Mouse (Mus musculus) intestine, embryonic 15.5 days (tissue): ENCODE measurements around the gene Itga3. TPM values are rescaled to one million over a fixed set of nuclear protein-coding genes. Genes with fewer than 3 reads are reported as not detected.

ENCODE experiments used
- ATAC-seq: fragments of 200-750 bp; cut with Nextera tagmentation; 2 replicates; pipeline ENCODE4 v1.8.0; 2017; ENCODE audit warnings: moderate TSS enrichment, moderate library complexity
- H3K27ac ChIP-seq: fragments of 300-500 bp; sonication (generic); 2 replicates; pipeline ENCODE4 v1.5.1; 2015; ENCODE audit warnings: mild to moderate bottlenecking, inconsistent platforms
- H3K27me3 ChIP-seq: fragments of 300-500 bp; sonication (generic); replicated peaks from 2 replicates; pipeline ENCODE4 v1.6.1; 2015; ENCODE audit warnings: inconsistent platforms
- H3K36me3 ChIP-seq: fragments of 300-500 bp; sonication (generic); 2 replicates; pipeline ENCODE4 v1.6.1; 2015; ENCODE audit warnings: inconsistent platforms
- H3K4me1 ChIP-seq: fragments of 300-500 bp; sonication (generic); replicated peaks from 2 replicates; pipeline ENCODE4 v1.6.1; 2015; ENCODE audit warnings: inconsistent platforms
- H3K4me2 ChIP-seq: fragments of 300-500 bp; sonication (generic); replicated peaks from 2 replicates; pipeline ENCODE4 v1.6.1; 2015; ENCODE audit warnings: mild to moderate bottlenecking, inconsistent platforms
- H3K4me3 ChIP-seq: fragments of 300-500 bp; sonication (generic); replicated peaks from 2 replicates; pipeline ENCODE4 v1.5.1; 2015; ENCODE audit warnings: inconsistent platforms
- H3K9ac ChIP-seq: fragments of 300-500 bp; sonication (generic); 2 replicates; pipeline ENCODE4 v1.6.1; 2015; ENCODE audit warnings: inconsistent platforms
- H3K9me3 ChIP-seq: fragments of 300-500 bp; sonication (generic); 2 replicates; pipeline ENCODE4 v1.6.1; 2016; ENCODE audit warnings: inconsistent platforms
- WGBS: fragments of 180-500 bp; shearing (Covaris S2); methylation state at CpG from one replicate; pipeline ENCODE4 v1.1.7; 2015; 5-methylcytosine and 5-hydroxymethylcytosine counted together
- polyA plus RNA-seq: library from polyadenylated mRNA; unstranded; fragments of >200 nt; fragmentation: Nextera tagmentation; extraction: Ambion mirVana; gene quantifications from 2 replicates; pipeline ENCODE4 v1.2.1, GENCODE M21; 2015

Gene Itga3
- polyA plus RNA-seq, 1 experiment from 2014 or later: 32.8 TPM

DNA sequence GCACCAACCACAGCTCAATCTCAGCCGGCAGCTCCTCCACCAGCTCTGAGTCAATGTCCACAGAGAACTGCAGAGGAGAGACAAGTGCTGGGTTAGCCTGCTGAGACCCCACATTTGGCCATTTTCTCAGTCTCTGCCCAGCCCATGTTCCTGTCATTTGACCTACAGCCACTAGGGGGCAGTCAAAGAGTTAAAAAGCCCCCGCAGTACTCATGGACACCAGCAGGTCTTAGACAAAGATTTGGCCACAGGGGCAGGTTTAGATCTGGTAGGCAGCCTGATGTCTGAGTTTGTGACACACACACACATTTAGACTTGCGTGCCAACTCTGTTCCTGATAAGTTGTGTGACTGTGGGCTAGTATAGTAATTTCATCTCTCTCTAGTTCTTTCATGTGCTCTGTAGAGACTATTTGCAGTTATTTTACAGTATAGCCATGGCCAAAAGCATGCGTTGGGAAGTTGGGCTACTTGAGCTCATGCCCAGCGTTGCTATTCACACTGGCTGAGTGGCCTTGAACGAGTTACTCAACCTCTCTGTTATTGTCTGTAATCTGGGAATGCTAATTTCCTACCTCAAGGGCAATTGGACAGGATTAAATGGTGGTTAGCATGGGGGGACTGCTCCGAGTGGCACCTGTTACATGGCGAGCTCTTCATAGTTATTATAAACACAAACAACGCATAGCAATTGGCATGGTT lies 29.5 kb downstream of the Itga3 start:
- ATAC-seq: peak; percentile 57; the same call in 1 of the 2 replicates
- H3K4me3 ChIP-seq: no peak overlapping the region
- no peak overlapping the region for H3K9ac ChIP-seq
- H3K9me3 ChIP-seq: no peaks in the 10 kb centered on the region
- no peak overlapping the region for H3K27ac ChIP-seq
- H3K36me3 ChIP-seq: peaks cover 11% of the 10 kb centered on the region; the same call in 1 of the 2 replicates
- H3K4me1 ChIP-seq: no peaks in the 10 kb centered on the region
- no peak overlapping the region for H3K4me2 ChIP-seq
- H3K27me3 ChIP-seq: no peaks in the 10 kb centered on the region
- WGBS: 60% methylated on average over 9 of the region's 9 CpGs

DNA sequence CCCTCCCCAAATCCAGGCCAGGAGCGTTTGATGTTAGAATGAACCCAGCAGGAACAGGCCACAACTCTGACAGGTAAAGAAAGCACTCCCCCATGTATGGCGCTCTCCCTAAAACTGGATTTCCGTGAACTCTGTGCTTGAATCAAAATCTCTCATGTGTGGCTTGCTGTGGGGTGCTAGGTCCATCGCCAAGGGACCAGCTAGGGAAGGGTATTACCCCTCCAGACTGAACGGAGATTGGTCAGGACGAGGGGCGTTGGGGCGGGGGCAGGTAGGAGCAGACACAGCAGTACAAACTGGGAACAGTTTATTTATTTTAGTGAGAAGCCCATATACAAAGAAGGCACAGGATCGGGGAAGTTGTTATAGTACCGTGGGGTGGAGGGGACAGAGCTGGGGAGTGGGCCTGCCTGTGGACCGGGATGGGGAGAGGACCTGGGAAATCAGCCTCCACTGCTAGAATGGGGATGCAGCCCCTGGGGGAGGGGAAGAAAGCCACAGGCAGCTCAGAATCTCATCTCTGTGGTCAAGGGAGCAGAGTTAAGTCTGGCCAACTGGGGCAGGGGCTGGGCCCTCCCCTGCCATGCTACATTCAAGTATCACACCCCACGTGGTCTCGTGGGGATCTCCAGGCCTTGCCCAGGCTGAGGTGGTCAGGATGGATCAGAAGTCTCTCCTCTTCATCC lies 32.3 kb downstream of the Itga3 start:
- ATAC-seq: no peak
- no peak overlapping the region for H3K27ac ChIP-seq
- 0 out of 2 replicates have a peak, but pooled peaks cover 5% of the 10 kb centered on the region for H3K36me3 ChIP-seq
- no peaks in the 10 kb centered on the region for H3K27me3 ChIP-seq
- 60% methylated on average over 13 of the region's 13 CpGs for WGBS
- H3K4me2 ChIP-seq: no peak overlapping the region
- H3K9me3 ChIP-seq: no peaks in the 10 kb centered on the region
- H3K4me3 ChIP-seq: no peak overlapping the region
- peaks cover 7% of the 10 kb centered on the region; the same call in 1 of the 2 replicates for H3K4me1 ChIP-seq
- H3K9ac ChIP-seq: no peak overlapping the region

- Histone ChIP-seq H3K27me3 (no peaks in the 10 kb centered on the region), H3K4me1 (peaks cover 11% of the 10 kb centered on the region; the same call in 1 of the 2 replicates), H3K9ac (no peak overlapping the region), H3K4me2 (no peak overlapping the region), H3K27ac (no peak overlapping the region), H3K36me3 (0 out of 2 replicates have a peak, but pooled peaks cover 5% of the 10 kb centered on the region), H3K4me3 (no peak overlapping the region), H3K9me3 (no peaks in the 10 kb centered on the region)
- no peak for ATAC-seq
- 46% methylated on average over 7 of the region's 7 CpGs for WGBS
Measured at GRCm38 (mm10) chr11:95043608-95044007, 33.0 kb downstream of the Itga3 start.

- no peak for ATAC-seq
- Histone ChIP-seq H3K9me3 (no peaks in the 10 kb centered on the region), H3K4me1 (peaks cover 15% of the 10 kb centered on the region), H3K4me2 (no peak overlapping the region), H3K36me3 (0 out of 2 replicates have a peak, but pooled peaks cover 5% of the 10 kb centered on the region), H3K27me3 (no peaks in the 10 kb centered on the region), H3K9ac (no peak overlapping the region), H3K4me3 (no peak overlapping the region), H3K27ac (no peak overlapping the region)
- WGBS: 90% methylated on average over 4 of the region's 4 CpGs
Measured at GRCm38 (mm10) chr11:95043060-95043459, 33.5 kb downstream of the Itga3 start.

- H3K4me3 ChIP-seq: peak overlapping the region; percentile 67
- peak overlapping the region; percentile 33; the same call in 1 of the 2 replicates for H3K27ac ChIP-seq
- peak overlapping the region; percentile 24; the same call in 1 of the 2 replicates for H3K9ac ChIP-seq
- peak; percentile 44 for ATAC-seq
- no peaks in the 10 kb centered on the region for H3K9me3 ChIP-seq
- peak overlapping the region; percentile 90 for H3K4me2 ChIP-seq
- WGBS: 1% methylated on average over 11 of the region's 11 CpGs
- H3K27me3 ChIP-seq: no peaks in the 10 kb centered on the region
- H3K4me1 ChIP-seq: peaks cover 15% of the 10 kb centered on the region
- 0 out of 2 replicates have a peak, but pooled peaks cover 5% of the 10 kb centered on the region for H3K36me3 ChIP-seq
Measured at GRCm38 (mm10) chr11:95042096-95042495, 34.5 kb downstream of the Itga3 start.

GRCm38 (mm10) chr11:95041139-95041609 lies 35.4 kb downstream of the Itga3 start, which contains the start of gene Pdk2:
Gene Pdk2 (minus strand): TSS chr11:95041354.
- peak; percentile 96 for ATAC-seq
- H3K27ac ChIP-seq: peak within 1 kb of the TSS; percentile 76
- H3K9me3 ChIP-seq: no peaks in the 10 kb centered on the region
- no peaks in the 10 kb centered on the region for H3K27me3 ChIP-seq
- peak within 1 kb of the TSS; percentile 67 for H3K4me3 ChIP-seq
- peak within 1 kb of the TSS; percentile 77 for H3K9ac ChIP-seq
- WGBS: under 1% methylated on average over 41 of the region's 41 CpGs
- H3K4me1 ChIP-seq: peaks cover 15% of the 10 kb centered on the region
- H3K36me3 ChIP-seq: 0 out of 2 replicates have a peak, but pooled peaks cover 5% of the 10 kb centered on the region
- H3K4me2 ChIP-seq: peak within 1 kb of the TSS; percentile 90

GRCm38 (mm10) chr11:95040491-95041138 lies 36.0 kb downstream of the Itga3 start:
- Histone ChIP-seq H3K27me3 (no peaks in the 10 kb centered on the region), H3K9ac (peak overlapping the region; percentile 77), H3K4me2 (peak overlapping the region; percentile 90), H3K27ac (peak overlapping the region; percentile 76), H3K9me3 (no peaks in the 10 kb centered on the region), H3K4me3 (peak overlapping the region; percentile 67), H3K4me1 (peaks cover 15% of the 10 kb centered on the region), H3K36me3 (0 out of 2 replicates have a peak, but pooled peaks cover 5% of the 10 kb centered on the region)
- peak; percentile 59 for ATAC-seq
- under 1% methylated on average over 20 of the region's 20 CpGs for whole genome bisulfite sequencing

DNA sequence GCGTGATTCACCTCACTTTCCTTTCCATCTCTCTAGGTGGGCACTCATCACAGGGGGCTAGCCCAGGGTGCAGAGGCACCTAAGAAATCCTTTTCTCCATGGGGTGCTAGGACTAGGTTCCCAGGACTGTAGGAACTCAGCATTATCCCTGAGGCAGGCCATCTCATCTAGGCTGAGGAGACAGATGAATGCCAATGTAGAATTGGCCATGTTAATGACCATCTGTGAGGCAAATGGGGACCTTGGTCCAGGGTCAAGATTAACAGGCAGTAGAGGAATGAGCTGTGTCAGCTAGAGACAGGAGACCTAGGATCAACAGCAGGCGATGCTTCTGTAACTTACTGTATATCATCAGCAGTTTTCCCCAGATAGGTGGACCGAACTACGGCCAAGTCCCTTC lies 36.8 kb downstream of the Itga3 start:
- H3K9ac ChIP-seq: no peak overlapping the region
- WGBS: 84% methylated on average over 4 of the region's 4 CpGs

GRCm38 (mm10) chr11:95038818-95039655 lies 37.6 kb downstream of the Itga3 start:
- Histone ChIP-seq H3K4me2 (peak overlapping the region; percentile 30), H3K4me3 (no peak overlapping the region), H3K4me1 (peaks cover 18% of the 10 kb centered on the region), H3K36me3 (no peaks in the 10 kb centered on the region), H3K27me3 (no peaks in the 10 kb centered on the region), H3K9me3 (no peaks in the 10 kb centered on the region), H3K9ac (no peak overlapping the region), H3K27ac (no peak overlapping the region; the same call in 1 of the 2 replicates)
- no peak for ATAC-seq
- whole genome bisulfite sequencing: 71% methylated on average over 13 of the region's 13 CpGs

More for the DNA sequence above, 36.8 kb downstream of the Itga3 start:
- Histone ChIP-seq H3K4me3 (no peak overlapping the region), H3K4me1 (peaks cover 15% of the 10 kb centered on the region), H3K27me3 (no peaks in the 10 kb centered on the region), H3K27ac (no peak overlapping the region), H3K4me2 (peak overlapping the region; percentile 90), H3K9me3 (no peaks in the 10 kb centered on the region), H3K36me3 (0 out of 2 replicates have a peak, but pooled peaks cover 3% of the 10 kb centered on the region)
- ATAC-seq: no peak

DNA sequence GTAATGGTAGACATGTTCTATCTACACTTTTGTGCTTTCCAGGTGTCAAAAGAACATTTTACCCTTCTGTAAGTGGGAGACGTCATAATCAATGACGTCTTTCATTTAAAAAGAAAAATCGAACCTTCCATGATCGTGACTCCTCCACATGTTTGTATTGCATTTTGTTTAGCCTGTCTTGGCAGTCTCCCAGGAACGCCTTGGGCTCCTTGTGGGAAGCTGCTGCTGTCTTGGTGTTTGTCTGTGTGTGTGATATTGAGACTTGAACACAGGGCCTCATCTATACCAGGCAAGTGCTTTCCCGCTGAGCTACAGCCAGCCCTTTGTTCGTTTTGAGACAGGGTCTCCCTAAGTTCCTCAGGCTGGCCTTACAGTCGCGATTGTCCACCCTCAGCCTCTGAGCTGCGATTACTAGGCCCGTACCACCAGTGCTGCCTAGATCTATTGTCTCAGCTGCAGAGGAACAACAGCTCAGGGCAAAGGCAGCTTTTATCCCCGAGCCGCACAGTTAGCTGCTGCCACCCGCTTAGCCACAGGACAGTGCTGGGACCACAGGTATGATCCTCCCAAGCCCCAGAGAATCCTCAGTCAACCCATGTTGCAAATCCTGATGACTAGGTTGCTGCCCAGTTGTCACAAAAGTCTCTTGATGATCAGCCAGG lies 38.3 kb downstream of the Itga3 start:
- Histone ChIP-seq H3K4me2 (no peak overlapping the region; the same call in 1 of the 2 replicates), H3K9ac (no peak overlapping the region)
- WGBS: 70% methylated on average over 14 of the region's 14 CpGs

GRCm38 (mm10) chr11:95037306-95037705 lies 39.3 kb downstream of the Itga3 start:
- Histone ChIP-seq H3K27me3 (no peaks in the 10 kb centered on the region), H3K9me3 (no peaks in the 10 kb centered on the region), H3K9ac (no peak overlapping the region), H3K27ac (no peak overlapping the region), H3K4me2 (no peak overlapping the region), H3K4me1 (peaks cover 25% of the 10 kb centered on the region), H3K4me3 (no peak overlapping the region), H3K36me3 (no peaks in the 10 kb centered on the region)
- 61% methylated on average over 6 of the region's 6 CpGs for WGBS
- no peak for ATAC-seq

More for the DNA sequence above, 38.3 kb downstream of the Itga3 start:
- Histone ChIP-seq H3K27me3 (no peaks in the 10 kb centered on the region), H3K9me3 (no peaks in the 10 kb centered on the region), H3K27ac (no peak overlapping the region), H3K4me1 (peaks cover 22% of the 10 kb centered on the region), H3K36me3 (no peaks in the 10 kb centered on the region), H3K4me3 (no peak overlapping the region)
- ATAC-seq: no peak
